Mouse (Mus musculus) spleen, embryonic (tissue): Measurements from ENCODE around the gene Jagn1.

Source experiments
- CTCF ChIA-PET: fragments of 350-600 bp; sonication (Branson Sonifier 250); formaldehyde crosslinking; loops from one replicate; lab custom pipeline; 2022; lab: Charles Lee

Gene Jagn1

DNA sequence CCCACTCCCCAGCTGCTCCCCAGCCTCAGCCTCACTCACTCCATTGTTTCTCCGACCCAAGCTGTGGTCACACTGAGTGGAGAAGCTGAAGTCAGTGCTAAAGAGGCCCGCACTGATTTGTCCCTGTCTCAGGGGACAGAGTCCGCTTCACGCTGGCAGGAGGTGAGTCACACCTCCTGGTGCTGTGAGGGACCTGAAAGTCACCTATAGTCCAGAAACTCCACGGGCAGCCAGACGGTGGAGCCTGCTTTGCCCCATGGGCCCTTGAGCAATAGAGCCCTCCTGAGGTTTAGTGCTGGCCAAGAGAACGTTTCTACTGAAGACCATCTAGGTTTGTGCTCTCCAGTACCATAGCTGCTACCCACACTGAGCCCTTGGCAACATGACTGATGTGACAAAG is 7.7 kb upstream of the Jagn1 start:
- CTCF ChIA-PET = no interaction called here

DNA sequence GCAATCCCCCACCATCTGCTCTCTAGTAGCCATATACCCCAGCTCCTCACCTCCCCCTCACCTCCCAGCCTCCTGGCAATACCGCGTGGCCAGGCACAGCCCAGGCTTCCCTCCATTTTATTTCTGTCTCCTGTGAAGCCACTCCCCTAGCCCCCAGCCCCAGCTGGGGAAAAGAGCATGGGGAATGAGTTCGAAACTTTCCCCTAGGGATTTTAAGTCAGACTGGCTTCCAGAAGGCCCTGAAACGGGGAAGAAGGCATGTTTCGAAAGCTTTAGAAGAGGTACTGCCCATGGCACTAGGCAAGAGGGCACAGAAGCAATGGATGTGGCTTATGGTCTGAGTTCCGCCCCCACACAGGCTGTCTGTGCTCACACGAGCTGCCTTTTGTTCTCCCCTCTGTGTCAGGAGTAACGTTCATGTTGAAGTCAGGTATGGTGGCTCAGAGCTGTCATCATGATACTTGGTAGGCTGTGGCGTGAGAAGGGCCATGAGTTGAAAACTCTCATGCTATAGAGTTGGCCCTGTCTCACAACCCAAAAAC is 6.6 kb upstream of the Jagn1 start, which contains the start of gene Cidec:
Gene Cidec (minus strand): TSS at position 97 of the 542 bp plus-strand sequence.
- CTCF ChIA-PET = interaction anchor here (0.6 kb wide), 1 partner anchor 119 kb away, joined by 3 read pairs; no protein-coding TSS in a partner anchor

GRCm38 (mm10) chr6:113437135-113437534 is 5.2 kb upstream of the Jagn1 start:
- CTCF ChIA-PET = interaction anchor here (0.9 kb wide), 1 partner anchor 30 kb away, joined by 3 read pairs; no protein-coding TSS in a partner anchor

DNA sequence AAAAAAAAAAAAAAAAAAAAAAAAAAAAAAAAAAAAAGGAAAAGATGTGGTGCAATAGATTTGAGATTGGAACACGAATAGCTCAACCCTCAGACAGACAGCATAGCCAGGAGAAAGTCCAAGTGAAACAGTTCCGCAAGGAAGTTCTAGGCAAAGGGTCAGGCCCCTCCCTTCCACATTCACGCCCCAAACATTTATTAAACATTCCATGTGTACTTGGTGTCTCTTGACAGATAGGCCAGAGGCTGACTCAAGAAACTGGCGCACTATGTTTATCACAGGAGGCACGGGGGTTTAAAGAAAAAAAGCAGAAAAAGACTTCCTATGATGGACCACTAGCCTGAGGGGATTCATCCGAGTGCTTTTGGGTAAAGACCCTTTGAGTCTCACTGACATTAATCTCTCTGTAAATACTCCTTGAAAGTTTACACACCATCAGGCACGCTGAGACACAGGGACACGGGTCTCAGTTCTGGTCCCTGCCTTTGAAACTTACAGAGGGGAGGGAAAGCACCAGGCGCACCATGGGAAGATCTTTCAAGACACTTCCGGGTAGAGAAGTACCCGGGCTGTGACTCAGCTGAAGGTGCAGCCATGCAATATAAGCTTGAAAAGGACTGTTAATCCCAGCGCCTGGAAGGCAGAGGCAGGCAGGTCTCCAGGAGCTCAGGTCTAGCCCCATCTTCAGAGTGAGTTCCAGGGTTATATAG is 3.5 kb upstream of the Jagn1 start:
- CTCF ChIA-PET = interaction anchor here (0.7 kb wide), 1 partner anchor 18 kb away, joined by 5 read pairs; no protein-coding TSS in a partner anchor

- CTCF ChIA-PET = interaction anchor here (1.0 kb wide), 1 partner anchor 89 kb away, joined by 7 read pairs; no protein-coding TSS in a partner anchor
Observed at GRCm38 (mm10) chr6:113440686-113441085, 1.7 kb upstream of the Jagn1 start.

DNA sequence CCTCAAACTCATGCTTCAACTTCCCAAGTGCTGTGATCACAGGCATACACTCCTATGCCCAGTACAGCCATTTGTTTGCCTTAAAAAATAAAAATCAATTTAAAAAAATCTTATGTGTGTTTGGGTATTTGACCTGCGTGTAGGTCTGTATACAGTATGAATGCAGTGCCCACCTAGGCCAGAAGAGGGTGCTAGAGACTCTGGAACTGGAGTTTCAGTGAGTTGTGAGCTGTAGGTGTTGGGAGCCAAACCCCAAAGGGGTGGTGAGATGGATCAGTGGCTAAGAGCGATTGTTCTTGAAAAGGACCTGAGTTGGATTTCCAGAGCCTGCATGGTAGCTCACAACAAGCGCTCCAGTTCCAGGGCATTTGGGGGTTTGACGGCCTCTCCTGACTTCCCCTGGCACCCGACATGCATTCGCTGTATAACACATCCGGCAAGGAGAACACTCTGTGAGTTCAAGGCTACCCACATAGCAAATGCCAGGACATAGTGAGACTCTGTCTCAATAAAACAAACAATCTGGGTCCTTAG is 1.2 kb upstream of the Jagn1 start:
- CTCF ChIA-PET = interaction anchor here (1.0 kb wide), 1 partner anchor 89 kb away, joined by 7 read pairs; no protein-coding TSS in a partner anchor

GRCm38 (mm10) chr6:113442087-113442441 is 305 bp upstream of the Jagn1 start:
- CTCF ChIA-PET = interaction anchor here (0.5 kb wide), 1 partner anchor 190 kb away, joined by 5 read pairs; no protein-coding TSS in a partner anchor

DNA sequence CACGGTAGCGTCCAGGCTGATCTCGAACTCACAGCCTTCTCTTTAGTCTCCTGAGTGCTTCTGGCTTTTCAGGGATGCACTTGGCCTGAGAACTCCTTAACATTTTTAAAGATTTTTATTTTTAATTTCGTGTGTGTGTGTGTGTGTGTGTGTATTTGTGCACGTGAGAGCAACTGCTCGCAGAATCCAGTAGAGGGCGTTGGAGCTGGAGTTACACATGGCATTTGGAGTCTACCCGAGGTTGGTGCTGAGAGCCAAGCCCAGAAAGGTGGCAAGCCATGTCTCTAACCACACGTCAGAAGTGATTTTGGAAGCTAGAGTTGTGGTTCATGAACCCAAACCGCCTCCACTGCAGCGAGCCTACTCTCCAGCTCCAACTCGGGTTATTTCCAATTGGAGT is 722 bp downstream of the Jagn1 start:
- CTCF ChIA-PET = no interaction called here

- CTCF ChIA-PET = no interaction called here
Observed at GRCm38 (mm10) chr6:113444207-113444965, 2.0 kb downstream of the Jagn1 start.

DNA sequence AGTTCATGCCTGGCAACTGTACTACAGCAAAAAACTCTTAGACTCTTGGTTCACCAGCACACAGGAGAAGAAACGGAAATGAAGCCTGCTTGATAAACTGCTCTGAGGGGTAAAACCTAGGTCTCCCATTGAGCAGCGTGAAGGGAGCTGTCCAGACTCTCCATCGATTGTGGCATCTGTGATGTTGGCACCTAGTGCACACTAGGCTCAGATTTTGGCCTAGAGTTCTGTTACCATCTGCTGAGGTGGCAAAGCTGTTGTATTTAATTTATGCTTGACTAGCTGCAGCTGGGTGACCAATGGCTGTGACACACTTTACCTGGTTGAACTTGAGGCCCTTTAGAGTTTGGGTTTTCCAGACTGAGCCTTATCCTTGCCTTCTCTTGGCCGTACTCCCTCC is 5.3 kb downstream of the Jagn1 start:
- CTCF ChIA-PET = no interaction called here

DNA sequence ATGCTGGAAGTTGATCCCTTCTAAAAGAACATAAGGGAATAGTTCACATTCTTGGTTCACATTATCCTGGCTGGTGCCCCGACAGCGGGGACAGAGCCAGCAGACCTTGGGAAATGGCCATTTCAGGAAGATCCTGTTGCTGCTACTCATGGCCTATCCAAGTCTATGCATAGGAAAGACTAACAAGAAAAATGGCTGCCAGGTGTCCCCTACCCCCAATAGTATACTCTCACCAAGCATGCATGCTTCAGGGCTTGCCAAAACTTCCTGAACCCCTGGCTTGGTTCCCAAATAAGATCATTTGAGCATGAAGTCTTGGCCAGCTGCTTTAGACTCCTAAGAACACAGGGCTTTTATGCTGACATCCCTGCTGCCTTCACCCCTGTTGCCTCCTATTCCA is 9.5 kb downstream of the Jagn1 start:
- CTCF ChIA-PET = no interaction called here

GRCm38 (mm10) chr6:113455007-113455406 is 12.6 kb downstream of the Jagn1 start:
- CTCF ChIA-PET = no interaction called here

GRCm38 (mm10) chr6:113457952-113458534 is 15.7 kb downstream of the Jagn1 start, which contains the start of gene Il17re:
Gene Il17re (plus strand): TSS chr6:113458484.
- CTCF ChIA-PET = no interaction called here

DNA sequence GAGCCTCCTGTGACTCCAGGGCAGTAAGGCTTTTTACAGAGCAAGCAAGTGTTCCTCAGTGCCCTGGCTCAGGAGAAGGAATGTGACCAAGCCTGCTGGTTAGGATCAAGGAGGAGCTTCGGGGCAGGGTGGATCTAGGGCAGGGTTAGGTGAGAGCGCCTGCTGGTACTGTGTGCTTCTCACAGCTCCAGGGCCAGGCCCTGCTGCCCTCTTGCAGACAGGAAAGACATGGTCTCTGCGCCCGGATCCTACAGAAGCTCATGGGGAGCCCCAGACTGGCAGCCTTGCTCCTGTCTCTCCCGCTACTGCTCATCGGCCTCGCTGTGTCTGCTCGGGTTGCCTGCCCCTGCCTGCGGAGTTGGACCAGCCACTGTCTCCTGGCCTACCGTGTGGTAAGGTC is 16.3 kb downstream of the Jagn1 start:
- CTCF ChIA-PET = no interaction called here

GRCm38 (mm10) chr6:113464040-113464439 is 21.7 kb downstream of the Jagn1 start:
- CTCF ChIA-PET = no interaction called here

DNA sequence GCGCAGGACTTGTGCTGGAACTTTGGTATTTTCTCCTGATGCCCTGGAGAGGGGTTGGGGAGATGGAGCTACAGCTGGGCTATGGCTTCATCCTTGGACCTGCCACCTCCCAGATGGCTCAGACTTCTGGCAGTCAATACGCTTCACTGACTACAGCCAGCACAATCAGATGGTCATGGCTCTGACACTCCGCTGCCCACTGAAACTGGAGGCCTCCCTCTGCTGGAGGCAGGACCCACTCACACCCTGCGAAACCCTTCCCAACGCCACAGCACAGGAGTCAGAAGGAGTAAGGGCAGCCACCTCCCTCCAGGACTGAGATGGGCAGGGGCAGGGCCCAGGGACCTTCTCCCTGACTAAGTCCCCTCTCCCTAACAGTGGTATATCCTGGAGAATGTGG is 23.2 kb downstream of the Jagn1 start:
- CTCF ChIA-PET = no interaction called here

DNA sequence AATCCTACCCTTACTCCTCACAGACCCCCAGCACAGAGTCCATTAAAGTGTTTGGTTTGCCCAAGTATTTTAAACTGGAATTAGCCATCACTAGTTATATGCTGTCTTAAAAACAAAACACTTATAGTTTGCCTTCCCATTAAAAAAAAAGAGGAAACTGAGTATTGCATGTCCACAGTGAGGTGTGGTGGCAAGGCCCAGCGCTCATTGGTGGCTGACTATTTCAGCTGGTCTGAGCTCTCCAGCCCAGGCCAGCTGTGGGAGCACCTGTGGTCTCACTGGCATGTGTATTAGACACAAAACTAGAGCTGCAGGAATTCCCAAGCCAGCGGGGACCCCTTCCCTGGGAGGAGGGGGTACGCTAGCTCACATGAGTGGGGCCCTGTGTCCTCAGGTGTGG is 26.1 kb downstream of the Jagn1 start:
- CTCF ChIA-PET = no interaction called here

- CTCF ChIA-PET = interaction anchor here (0.7 kb wide), 1 partner anchor 8 kb away, joined by 3 read pairs; no protein-coding TSS in a partner anchor
Observed at GRCm38 (mm10) chr6:113469021-113469420, 26.7 kb downstream of the Jagn1 start.

GRCm38 (mm10) chr6:113469432-113469831 is 27.1 kb downstream of the Jagn1 start:
- CTCF ChIA-PET = interaction anchor here (0.7 kb wide), 1 partner anchor 9 kb away, joined by 3 read pairs; no protein-coding TSS in a partner anchor

GRCm38 (mm10) chr6:113471297-113471936 is 29.0 kb downstream of the Jagn1 start, which contains the start of gene Il17rc:
Gene Il17rc (plus strand): TSS chr6:113471427.
- CTCF ChIA-PET = no interaction called here

GRCm38 (mm10) chr6:113472061-113472460 is 29.7 kb downstream of the Jagn1 start:
- CTCF ChIA-PET = no interaction called here
